Mouse (Mus musculus): ENCODE results near the gene Smarcd1.

The Smarcd1 gene

DNA sequence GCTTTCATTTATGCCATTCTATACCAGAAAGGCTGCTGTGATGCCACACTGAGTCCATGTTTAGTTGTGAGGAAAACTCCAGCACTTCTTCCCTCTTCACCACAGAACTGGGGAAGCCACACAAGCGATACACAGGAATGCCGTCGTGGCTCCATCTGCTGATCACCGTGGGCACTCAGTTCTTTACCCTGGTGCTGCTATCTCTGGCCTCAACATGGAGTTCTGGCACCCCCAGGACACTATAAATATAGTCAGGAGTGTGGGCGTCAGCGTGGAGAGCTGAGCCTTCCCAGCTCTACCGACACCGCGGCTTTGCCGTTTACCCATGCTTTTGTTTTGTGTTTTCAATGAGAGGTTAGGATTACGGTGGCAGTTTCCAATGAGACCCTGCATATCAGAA, 34.7 kb downstream of the Smarcd1 start:
- peak; percentile 13 for DNase-seq

DNA sequence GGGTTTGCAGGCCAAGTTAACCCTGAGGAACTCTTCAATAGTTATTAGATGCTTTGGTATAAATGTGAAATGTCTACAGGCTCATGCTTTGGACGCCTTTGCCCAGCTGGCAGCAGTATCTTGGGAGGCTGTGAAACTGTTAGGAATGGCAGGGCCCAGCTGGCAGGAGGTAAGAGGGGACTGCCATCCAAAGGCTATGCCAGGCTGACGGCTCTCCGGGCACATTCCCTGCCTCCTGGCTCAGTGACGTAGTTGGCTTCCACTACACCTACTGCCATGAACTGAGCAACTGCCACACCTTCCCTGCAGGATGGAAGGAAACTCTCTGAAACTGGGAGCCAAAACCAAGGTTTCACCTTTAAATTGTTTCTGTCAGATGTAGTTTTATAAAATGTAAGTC, 38.3 kb downstream of the Smarcd1 start:
- DNase-seq: no peak

DNA sequence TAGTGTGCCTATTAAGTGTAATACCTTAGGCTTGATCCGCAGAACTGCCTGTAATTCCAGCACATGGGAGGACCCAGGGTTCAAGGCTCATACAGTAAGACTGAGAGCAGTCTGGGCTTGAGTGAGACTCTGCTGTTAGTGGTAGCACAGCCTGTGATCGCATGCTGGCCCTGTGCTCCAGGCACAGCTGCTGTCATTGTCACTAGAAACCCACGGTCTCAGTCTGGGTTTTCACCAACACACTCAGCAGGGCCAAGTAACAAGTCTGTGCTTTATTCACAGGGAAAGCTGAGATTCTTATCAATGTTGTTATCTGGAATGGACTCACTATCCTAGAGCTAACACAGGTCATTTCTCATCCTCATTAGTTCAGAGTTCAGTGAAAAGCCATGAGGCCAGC, 52.3 kb downstream of the Smarcd1 start:
- DNase-seq: no peak

All from right cerebral cortex, postnatal 25 days (tissue).